Mouse (Mus musculus) Muller cell, postnatal 12 days (primary cell): ENCODE results near the gene Cdkl4.
A peak's percentile ranks its signal among the peaks of the same experiment; 100 is the strongest.

ENCODE experiments used
- DNase-seq: peaks from one replicate; pipeline ENCODE4 v3.0.0-alpha.2; 2015; ENCODE audit errors: inconsistent ontology term

The Cdkl4 gene

DNA sequence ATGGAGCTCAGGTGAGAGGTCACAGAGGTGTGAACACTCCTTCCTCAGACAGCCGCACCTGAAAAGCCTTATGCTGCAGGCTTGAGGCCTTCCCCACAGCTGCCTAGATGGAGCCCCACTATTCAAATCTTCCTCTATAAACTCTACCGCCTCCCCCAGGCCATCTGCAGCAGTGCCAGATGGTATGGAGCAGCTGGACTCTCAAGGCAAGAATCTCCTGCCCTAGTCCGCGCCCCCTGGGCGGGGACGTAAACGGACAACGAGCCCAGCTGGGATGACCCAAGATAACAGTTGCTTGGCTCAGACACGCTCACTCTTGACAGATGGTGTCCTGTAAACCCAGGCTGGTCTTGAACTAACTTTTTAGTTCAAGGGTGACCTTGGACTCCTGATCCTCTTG, 60.4 kb downstream of the Cdkl4 start:
- no peak for DNase-seq

DNA sequence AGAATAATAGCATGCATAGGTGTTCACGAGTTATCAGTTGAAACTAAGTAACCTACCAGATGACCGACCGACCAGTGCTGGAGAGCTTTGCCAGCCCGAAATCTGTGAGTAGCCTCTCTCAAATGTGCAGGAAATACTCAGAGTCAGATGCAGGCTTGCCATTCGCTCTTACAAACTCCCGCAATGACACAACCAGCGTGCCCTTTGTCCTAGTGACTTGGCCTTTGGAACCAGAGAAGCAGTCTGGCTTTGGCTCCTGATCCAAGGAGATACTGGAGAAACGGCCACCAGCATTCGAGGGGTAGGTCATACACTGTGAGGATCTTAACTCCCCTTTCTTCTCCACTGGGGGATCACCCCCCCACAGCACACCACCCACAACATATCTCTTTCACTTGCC, 61.7 kb downstream of the Cdkl4 start:
- DNase-seq, result no peak

DNA sequence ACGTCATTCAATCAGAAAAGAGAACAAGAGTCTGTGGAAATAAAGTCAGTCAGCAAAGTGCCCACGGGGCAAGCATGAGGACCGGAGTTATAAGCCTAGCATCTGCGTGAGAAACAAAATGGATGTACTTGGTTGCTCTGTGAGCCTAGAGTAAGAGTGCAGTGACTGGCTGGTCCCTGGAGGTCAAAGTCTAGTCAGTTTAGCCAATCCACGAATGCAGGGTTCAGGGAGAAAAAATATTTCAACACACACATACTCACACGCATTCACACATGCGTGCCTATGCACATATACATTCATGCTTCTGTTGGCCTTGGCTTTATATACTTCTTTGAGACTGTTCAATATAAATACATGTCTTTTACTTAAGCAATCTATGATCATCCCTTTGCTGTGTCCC, 62.1 kb downstream of the Cdkl4 start:
- no peak for DNase-seq

DNA sequence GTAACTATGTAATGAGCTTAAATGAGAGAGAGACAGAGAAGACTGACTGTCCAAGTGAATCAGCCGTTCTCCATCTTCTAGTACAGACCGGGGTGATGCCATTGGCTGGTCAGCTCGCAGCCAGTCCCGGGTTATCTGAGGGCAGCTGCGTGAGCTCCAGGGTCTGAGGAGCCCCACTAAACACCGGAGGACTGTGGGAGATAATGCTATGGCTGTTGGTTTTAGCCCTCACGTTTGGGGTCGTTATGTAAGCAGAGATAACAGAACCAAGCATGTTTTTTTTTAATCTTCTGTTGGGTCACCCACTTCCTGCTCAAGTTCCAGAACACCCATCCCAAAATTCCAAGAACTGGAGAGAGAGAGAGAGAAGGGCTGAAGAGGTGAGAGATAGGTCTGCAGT, 63.8 kb downstream of the Cdkl4 start:
- no peak for DNase-seq

DNA sequence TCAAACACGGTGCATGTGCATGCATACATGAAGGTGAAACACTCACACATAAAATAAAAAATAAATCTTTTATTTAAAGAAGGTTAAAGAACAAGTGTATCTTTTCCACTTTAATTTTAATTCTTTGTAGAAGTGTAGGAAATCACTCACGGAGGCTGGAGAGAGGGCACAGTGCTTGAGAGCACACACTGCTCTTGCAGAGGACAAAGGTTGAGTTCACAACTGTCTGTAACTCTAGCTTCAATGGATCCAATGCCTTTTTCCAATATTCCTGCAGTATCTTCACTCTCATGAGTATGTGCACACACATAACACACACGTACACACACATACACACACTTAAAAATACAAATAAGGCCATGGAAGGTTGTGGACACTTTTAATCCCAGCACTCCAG, 67.2 kb downstream of the Cdkl4 start:
- no peak for DNase-seq

DNA sequence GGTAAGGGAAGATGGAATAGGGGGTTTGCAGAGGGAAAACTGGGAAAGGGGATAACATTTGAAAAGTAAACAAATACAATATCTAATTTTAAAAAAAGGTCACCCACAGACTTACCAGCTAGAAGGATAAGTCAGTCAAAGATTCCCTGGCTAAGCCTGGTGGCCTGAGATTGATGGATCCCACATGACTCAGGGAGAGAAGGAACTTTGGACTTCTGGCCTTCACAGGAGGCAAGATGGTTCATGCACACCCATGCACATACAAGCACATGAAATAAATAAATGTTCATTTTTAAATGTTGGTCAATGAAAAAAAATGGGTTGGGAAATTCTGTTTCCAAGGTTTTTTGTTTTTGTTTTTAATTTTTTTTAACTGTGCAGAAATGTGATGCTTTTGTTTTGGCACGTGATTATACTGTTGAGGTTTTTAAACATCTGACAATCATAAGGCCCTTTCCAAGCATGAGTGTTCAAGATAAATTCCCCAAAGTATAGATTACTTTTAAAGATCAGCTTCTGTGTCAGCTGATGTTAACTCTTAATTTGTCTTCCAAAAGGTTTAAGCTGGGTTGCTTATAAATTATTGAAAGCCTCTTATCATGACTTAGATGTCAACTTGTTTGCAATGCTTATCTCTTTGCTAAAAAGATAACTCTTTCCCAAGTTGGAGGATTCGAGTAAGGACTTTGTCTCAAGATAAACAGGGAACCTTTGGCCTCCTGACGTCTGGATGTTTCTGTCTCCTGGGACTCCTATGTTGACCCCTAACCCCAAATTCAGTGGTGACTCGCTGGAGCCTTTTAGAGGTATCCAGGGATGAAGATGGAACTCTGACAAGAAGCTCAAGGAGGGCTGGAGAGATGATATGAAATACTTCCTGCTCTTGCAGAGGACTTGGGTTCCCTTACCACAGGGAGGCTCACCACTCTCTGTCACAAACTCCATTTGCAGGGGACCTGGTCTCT, 67.8 kb downstream of the Cdkl4 start:
- DNase-seq, result no peak

DNA sequence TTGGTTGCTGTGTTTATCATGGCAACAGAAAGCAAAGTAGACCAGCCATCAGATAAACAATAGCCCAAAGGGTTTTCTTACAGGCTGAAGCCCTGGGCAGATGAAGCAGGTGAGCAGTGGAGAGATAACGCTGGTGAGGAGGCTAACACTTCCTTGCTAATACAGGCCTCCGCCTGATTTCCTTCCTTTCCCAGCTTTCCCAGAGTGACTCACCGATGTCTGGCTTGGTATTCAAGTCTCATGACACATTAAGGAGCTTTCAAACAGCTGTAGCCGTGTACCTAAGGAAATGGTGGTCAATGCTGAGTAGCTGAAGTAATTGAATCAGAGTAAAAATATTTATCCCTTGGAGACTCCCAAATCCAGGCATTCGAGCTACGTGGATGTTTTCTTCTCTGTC, 71.8 kb downstream of the Cdkl4 start:
- no peak for DNase-seq

DNA sequence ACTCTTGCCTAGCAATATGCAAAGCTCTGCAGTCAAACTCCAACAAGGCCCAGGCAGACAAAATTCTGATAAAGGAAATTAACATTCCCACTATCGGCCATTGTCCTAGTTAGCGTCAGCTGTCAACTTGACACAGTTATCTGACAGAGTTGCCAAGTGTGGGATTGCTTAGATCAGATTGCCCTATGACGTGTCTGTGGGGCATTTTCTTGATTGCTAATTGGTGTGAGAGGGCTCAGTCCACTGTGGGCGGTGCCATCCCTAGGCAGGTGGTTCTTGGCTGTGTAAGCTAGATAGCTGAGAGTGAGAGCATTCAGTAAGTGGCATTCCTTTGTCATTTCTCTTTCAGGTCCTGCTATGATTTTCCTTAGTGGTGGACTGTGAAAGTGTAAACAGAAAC, 72.3 kb downstream of the Cdkl4 start:
- DNase-seq, result no peak

DNA sequence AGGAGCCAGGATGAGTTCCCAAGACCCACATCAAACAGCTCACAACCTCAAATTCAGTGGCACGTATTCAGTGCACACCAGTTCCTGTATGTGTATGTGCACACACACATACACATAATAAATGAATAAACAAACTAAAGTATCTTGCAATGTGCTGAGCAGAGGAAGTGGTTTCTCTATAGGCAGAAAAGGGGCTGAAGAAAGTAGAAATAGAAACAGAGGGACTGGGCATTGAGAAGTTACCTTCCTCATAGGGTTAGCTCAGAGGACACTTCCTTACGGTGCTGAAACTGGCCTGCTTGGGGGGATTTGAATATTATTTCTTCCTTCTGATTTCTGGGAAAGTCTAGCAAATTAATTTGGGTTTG, 75.8 kb downstream of the Cdkl4 start:
- DNase-seq, result no peak

DNA sequence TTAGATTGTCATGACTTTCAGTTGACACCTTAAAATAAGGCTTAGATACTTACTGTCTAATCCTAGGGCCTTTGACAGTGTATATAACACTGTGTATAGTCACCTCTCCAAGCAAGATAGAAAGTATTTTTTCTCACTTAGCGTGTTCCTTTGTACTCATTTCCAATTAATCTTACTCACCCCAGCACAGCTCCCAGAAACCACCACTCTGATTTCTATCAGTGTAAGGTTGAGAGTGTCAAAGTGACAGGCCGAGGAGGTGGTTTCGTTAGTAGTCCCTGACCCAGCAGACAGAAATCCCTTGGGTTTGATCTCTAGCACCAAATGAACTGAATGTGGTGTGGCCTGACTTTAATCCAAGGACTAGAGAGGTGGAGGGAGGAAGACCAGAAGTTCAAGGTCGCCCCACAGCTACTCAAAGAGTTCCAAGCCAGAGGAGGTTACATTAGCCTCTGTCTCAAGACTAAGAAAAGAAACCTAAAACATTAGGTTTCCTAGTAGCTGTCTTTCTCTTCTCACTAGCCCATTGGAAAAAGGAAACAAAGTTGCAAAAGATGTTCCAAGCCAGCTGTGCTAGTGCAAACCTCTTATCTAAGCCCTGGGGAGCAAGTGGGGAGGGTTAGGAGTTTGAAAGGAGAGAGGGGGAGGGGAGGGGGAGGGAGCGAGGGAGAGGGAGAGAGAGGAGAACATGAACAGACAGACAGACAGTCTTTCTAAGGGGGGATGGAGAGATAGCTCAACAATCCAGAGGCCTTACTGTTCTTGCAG, 76.4 kb downstream of the Cdkl4 start:
- no peak for DNase-seq

DNA sequence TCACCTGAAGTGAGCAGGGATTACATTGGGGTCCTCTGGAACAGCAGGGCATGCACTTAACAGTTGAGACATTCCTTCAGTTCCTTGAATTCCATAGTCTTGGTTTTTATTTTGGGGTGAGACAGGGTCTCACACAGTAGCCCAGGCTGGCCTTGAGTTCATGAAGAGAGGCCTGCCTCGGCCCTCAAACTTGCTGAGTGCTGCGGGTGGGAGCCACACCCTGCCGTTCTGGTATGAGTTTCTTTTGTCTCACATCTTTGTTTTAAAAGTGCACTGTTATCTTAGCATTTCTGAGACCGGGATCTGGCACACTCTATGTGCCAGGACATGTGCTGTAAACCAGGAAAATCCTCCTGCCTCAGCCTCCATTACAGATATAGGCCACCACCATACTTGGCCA, 77.6 kb downstream of the Cdkl4 start:
- DNase-seq, result no peak

DNA sequence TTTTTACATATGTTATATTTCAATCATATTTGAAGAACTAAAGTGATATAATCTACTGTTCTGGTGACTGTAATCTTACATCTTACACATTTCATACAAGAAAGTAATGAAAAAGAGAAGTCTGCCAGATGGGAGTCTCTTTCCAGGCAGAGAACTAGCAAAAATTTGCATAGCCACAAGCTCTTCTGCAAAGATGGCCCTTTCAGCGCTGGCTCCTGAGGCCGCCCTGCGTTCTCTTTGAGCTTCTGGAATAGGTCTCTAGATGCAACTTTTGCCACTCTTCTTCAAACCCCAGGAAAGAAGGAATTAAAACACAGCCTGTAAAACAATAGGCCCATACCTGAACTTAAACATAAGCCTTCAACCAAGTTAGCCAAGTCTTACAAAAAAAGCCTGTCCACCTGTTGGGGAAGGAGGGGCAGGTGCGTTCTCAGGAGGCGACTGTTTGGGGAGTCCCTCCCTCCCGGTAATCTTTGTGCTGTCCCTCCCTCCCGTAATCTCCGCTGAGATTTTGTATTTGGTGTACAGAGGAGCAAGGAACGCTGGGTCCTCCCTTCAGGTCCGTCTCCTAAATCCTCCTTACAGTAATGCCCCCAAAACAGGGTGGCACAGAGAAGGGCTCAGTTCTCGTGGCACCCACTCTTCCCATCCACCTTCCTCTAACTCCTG, 78.9 kb downstream of the Cdkl4 start:
- no peak for DNase-seq

DNA sequence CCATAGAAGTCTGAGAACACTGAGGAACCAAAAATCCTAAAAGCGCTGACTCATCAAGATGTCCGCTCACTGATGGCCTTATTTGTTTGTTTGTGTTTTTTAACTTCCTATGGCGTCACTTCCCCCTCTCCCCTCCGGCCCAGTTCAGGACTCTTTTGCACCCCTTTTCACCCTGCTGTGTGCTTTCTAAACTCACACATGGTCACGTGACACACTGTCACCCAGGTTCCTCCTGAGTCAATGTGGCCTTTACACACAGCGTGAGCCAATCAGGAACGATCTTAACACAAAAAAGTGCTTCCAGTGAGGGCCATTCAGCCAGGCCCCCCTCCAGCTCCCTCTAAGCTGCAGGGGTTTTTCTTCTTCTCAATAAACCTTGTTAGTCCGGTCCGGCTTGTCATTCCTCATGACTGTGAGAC, 80.4 kb downstream of the Cdkl4 start:
- peak; percentile 7 for DNase-seq

DNA sequence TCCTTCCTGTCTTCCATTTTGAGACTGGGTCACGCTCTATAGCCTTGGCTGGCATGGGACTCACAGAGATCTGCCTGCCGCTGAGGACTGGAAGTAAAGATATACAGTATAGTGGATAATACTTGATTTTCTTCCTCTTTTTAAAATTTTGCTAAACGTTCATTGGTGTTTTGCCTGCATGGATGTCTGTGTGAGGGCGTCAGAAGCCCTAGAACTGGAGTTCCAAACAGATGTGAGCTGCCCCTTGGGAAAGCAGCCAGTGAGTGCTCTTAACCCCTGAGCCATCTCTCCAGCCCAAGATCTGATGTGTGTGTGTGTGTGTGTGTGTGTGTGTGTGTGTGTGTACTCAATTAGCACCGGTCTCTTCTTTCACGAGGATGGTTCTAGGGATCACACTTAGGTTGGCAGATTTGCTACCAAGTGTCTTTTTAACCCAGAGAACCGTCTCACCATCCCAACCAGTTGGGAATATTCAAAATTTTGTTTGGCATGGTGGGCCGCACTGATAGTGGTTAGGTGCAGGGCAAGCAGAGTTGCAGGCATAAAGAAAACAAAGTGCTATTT, 80.9 kb downstream of the Cdkl4 start:
- no peak for DNase-seq

DNA sequence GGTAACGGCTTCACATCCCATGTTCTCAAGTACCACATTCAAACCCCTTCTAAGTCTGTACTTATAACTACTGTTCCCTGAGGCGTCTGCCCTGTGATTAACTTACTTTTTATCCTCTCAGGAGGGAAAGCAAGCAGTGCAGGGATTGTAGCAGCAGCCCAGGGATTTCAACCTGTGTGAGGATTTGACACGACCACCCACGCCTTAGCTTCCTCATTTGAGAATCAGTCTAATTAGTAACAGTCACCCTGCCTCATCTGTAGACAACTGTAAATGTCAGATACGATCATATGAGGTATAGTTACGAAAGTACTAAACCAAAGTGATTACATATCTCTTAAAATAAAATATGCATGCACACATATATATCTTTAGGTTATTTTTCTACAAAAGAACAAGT, 81.4 kb downstream of the Cdkl4 start:
- no peak for DNase-seq

DNA sequence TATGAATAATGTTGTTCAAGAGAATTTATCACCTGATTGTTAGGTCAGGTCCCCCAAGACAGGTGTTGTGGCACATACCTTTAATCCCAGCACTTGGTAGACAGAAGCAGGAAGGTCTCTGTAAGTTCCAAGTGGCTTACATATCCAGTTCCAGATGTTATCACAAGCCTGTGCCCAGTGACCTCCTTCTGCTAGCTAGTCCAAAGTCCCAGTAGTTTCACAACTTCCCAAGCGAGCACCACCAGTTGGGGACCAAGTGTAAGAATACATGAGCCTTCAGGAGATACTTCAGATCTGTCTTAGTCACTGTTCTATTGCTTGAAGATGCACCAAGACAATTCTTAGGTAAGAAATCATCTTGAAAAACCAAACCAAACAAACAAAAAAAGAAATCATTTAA, 83.7 kb downstream of the Cdkl4 start:
- DNase-seq, result no peak

DNA sequence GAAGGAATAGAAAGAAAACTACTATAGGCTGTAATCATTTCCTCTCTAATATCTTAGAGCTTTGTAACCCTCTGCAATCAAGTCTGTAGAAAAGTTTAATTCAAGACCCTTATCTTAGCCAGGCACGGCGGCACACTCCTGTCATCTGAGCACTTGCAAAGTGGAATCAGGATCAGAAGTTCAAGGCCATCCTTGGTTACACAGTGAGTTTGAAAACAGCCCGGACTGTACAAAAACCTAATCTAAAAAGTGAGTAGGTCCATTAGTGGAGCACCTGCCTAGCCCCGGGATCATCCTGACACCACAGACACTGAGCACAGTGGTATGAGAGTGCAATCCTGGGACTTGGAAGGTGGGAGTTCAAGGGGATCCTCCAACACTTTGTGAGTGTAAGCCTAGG, 84.8 kb downstream of the Cdkl4 start:
- no peak for DNase-seq

DNA sequence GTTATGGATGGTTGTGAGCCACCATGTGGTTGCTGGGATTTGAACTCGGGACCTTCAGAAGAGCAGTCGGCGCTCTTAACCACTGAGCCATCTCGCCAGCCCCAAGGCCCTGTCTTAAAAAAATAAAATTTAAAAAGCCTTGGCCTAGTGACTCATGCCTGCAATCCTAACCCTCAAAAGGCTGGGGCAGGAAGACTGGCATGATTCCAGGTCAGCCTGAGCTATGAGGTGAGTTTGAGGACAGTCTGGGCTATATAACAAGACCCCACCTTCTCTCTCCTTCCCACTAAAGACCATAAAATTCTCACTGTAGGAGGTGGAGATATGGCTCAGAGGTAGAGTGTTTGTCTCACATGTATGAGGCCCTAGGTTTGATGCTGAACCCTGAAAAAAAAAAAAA, 85.3 kb downstream of the Cdkl4 start:
- DNase-seq, result no peak

DNA sequence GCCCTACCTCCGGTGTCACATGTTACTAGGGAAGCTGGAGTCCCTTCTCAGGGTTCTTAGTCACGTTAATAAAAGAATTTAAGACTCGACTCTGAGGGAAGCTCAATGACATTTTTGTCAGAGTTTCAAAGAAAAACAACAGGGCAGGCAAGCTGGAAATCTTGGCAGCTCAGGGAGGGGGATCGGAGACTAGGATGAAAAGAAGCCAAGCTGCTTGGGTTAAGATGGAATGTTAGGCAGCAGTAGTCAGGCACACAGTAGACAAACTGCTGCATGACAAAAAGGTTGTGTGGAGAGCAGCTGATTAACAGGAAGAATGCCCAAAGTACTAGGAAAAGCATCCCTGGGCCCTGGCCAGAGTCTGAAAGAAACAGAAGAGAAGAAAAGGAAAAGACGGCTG, 87.4 kb downstream of the Cdkl4 start:
- DNase-seq, result peak; percentile 90

DNA sequence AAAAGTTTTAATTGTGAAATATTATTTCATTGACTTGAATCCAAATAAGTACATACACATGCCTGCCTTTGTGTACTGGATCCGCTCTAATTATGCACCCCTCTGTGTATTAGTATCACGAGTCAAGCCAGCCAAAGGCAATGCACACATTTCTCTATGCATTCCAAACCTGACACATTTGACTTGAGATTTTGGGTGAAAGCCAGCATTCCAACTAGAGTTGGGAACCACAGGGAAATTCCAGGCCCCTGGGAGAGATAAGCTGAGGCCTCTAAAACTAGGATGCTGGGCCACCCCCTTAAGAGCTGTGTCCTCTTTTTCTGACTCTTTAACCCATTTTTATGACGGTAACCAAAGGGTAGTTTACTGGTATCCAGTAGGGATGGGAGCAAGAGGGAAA, 88.7 kb downstream of the Cdkl4 start:
- peak; percentile 83 for DNase-seq

DNA sequence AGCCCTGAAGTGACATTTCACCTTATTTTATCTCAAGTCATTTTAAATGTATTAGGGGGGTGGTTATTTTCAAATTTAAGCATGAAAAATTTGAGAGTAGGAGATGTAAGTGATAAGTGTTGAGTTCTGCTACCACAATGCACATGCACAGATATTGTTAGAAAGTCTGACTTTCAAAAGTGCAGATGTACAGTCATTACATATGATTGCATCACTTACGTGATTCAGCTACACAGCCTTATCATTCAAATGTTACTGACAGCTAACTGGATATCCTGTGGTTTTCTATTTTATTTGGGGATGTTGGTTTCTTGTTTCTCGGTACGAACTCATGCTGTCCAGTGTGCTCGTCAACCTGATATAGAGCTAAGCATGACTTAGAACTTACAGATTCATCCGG, 92.5 kb downstream of the Cdkl4 start:
- no peak for DNase-seq

DNA sequence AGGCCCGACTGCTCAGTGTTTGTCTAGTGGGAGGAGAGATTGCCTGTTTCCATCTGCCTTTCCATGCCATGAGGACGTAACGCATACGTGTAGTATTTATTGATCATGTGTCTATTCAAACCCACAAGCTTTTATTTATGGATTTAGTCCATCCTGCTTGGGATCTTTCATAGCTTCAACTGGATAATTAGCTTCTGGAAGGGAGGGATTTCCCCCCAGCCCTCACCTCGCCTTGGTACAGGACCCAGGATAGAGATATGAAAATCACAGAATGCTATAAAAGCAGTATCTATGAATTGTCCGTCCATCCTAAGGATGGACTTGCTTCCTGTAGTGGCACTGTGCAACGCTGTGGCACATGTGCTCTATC, 96.8 kb downstream of the Cdkl4 start:
- no peak for DNase-seq
